Mouse (Mus musculus): ENCODE data around the gene Tmem120a. TPM values are rescaled to one million over a fixed set of nuclear protein-coding genes. Genes with fewer than 3 reads are reported as not detected.

Gene Tmem120a
- 131 and 304 TPM in 2 replicates for polyA plus RNA-seq (2012; ENCODE audit: insufficient read depth, insufficient read length, missing spikeins)

- Histone ChIP-seq H3K4me3 (ENCODE audit: insufficient read depth, low read depth, low read length) (peak within 1 kb of the TSS; percentile 90), H3K4me1 (ENCODE audit: control insufficient read depth, insufficient read depth, insufficient read length, low read length) (no peaks in the 10 kb centered on the region; the same call in 1 of the 2 replicates), H3K27ac (replicated peaks; ENCODE audit: low read depth, low read length) (peak within 1 kb of the TSS; percentile 87)
Measured at GRCm38 (mm10) chr5:135743741-135744609, at the start of gene Tmem120a. Gene Tmem120a (minus strand): TSS chr5:135744448.

GRCm38 (mm10) chr5:135782901-135783300 lies 38.7 kb upstream of the Tmem120a start:
- no peak overlapping the region for H3K4me3 ChIP-seq (ENCODE audit: insufficient read depth, low read depth, low read length)
- H3K27ac ChIP-seq (replicated peaks; ENCODE audit: low read depth, low read length) = no peak overlapping the region
- H3K4me1 ChIP-seq (ENCODE audit: control insufficient read depth, insufficient read depth, insufficient read length, low read length) = 0 out of 2 replicates have a peak, but pooled peaks cover 10% of the 10 kb centered on the region

DNA sequence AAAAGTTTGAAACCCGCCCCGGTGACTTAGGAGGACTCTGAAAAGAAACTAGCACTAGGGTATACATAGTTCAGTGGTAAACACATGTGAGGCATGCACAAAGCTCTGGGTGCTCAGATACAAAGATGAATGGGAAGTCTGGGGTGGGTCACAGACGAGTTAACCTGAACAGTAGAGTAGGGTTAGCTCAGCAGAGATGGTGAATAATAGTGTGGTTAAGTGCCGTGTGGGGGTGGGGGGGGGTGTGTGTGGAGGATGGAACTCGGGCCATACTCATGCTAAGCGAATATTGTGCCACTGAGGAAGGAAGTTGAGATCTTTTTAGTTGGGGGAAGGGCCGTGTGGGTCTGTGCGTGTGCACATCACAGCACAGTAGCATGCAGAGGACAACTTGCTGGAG lies 36.1 kb upstream of the Tmem120a start:
- H3K4me1 ChIP-seq (ENCODE audit: control insufficient read depth, insufficient read depth, insufficient read length, low read length) = peaks cover 14% of the 10 kb centered on the region
- peak overlapping the region; percentile 47 for H3K4me3 ChIP-seq (ENCODE audit: insufficient read depth, low read depth, low read length)
- H3K27ac ChIP-seq (replicated peaks; ENCODE audit: low read depth, low read length) = no peak overlapping the region

GRCm38 (mm10) chr5:135778471-135779445 lies 34.5 kb upstream of the Tmem120a start, which contains the start of gene Mdh2:
Gene Mdh2 (plus strand): TSS chr5:135778480.
- peaks cover 16% of the 10 kb centered on the region for H3K4me1 ChIP-seq (ENCODE audit: control insufficient read depth, insufficient read depth, insufficient read length, low read length)
- peak within 1 kb of the TSS; percentile 93 for H3K27ac ChIP-seq (replicated peaks; ENCODE audit: low read depth, low read length)
- peak within 1 kb of the TSS; percentile 93 for H3K4me3 ChIP-seq (ENCODE audit: insufficient read depth, low read depth, low read length)

DNA sequence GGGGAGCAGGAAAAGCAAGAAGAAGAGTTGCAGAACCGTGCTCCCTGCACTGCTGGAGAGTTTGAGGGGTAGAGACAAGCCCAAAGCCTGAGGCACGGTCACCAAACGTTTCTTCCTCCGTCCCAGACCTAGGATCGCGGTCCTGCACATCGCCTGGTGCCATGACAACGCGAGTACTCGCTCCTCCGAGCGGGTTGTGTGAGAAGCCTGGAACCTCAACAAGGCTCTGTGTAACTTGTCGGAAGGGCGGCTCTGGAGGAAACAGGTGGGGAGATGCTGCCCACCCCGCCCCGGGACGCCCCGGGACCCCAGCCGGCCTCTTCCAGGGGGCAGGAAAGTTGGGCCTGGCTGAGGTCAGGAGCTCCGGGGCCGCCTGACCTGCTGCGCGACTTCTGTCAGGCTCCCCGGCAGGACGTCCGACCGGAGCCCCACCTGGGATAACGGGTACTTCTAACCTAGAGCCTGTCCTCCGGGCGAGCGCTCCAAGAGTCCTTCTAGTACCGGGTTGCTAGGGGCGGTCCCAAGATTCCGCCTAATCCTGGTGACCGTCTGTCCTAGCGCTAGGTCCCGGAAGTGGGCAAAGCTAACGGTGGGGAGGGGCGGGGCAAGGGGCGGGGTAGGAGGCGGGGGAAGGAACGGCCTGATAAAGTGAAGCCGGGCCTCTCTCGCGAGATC lies 33.7 kb upstream of the Tmem120a start, which contains the start of gene Styxl1:
Gene Styxl1 (minus strand): TSS at position 590 of the 675 bp plus-strand sequence.
- Histone ChIP-seq H3K27ac (replicated peaks; ENCODE audit: low read depth, low read length) (peak within 1 kb of the TSS; percentile 93), H3K4me1 (ENCODE audit: control insufficient read depth, insufficient read depth, insufficient read length, low read length) (peaks cover 16% of the 10 kb centered on the region), H3K4me3 (ENCODE audit: insufficient read depth, low read depth, low read length) (peak within 1 kb of the TSS; percentile 93)

- H3K27ac ChIP-seq (replicated peaks; ENCODE audit: low read depth, low read length) = no peak overlapping the region
Measured at GRCm38 (mm10) chr5:135776546-135776945, 32.3 kb upstream of the Tmem120a start.

DNA sequence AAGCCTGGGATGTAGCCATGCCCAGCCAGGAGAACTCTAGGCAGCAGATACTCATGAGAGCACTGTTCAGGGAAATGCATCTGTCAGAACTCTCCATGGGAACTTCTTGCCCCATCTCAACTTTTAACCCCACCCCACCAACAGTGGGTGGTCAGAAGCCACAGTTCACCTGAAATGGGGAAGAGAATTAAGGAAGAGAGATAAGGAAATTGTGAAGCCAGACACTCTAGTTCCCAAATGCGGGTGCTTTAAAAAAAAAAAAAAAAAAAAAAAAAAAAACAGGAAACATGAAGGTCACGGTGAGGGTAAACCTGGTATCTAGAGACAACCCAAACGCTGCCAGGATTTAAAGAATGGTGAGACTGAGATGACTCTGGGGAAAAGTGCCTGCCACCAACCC lies 28.3 kb upstream of the Tmem120a start:
- Histone ChIP-seq H3K27ac (replicated peaks; ENCODE audit: low read depth, low read length) (no peak overlapping the region), H3K4me1 (ENCODE audit: control insufficient read depth, insufficient read depth, insufficient read length, low read length) (peaks cover 4% of the 10 kb centered on the region), H3K4me3 (ENCODE audit: insufficient read depth, low read depth, low read length) (no peak overlapping the region)

More at GRCm38 (mm10) chr5:135776546-135776945, 32.3 kb upstream of the Tmem120a start:
- Histone ChIP-seq H3K4me3 (ENCODE audit: insufficient read depth, low read depth, low read length) (no peak overlapping the region; the same call in 1 of the 2 replicates), H3K4me1 (ENCODE audit: control insufficient read depth, insufficient read depth, insufficient read length, low read length) (peaks cover 16% of the 10 kb centered on the region)

- Histone ChIP-seq H3K27ac (replicated peaks; ENCODE audit: low read depth, low read length) (no peak overlapping the region), H3K4me1 (ENCODE audit: control insufficient read depth, insufficient read depth, insufficient read length, low read length) (peaks cover 2% of the 10 kb centered on the region; the same call in 1 of the 2 replicates), H3K4me3 (ENCODE audit: insufficient read depth, low read depth, low read length) (no peak overlapping the region)
Measured at GRCm38 (mm10) chr5:135764971-135765370, 20.7 kb upstream of the Tmem120a start.

GRCm38 (mm10) chr5:135763526-135763925 lies 19.3 kb upstream of the Tmem120a start:
- no peak overlapping the region for H3K27ac ChIP-seq (replicated peaks; ENCODE audit: low read depth, low read length)
- peaks cover 2% of the 10 kb centered on the region; the same call in 1 of the 2 replicates for H3K4me1 ChIP-seq (ENCODE audit: control insufficient read depth, insufficient read depth, insufficient read length, low read length)
- H3K4me3 ChIP-seq (ENCODE audit: insufficient read depth, low read depth, low read length) = no peak overlapping the region

GRCm38 (mm10) chr5:135761881-135762280 lies 17.6 kb upstream of the Tmem120a start:
- H3K4me1 ChIP-seq (ENCODE audit: control insufficient read depth, insufficient read depth, insufficient read length, low read length) = peaks cover 2% of the 10 kb centered on the region; the same call in 1 of the 2 replicates
- no peak overlapping the region for H3K4me3 ChIP-seq (ENCODE audit: insufficient read depth, low read depth, low read length)
- H3K27ac ChIP-seq (replicated peaks; ENCODE audit: low read depth, low read length) = peak overlapping the region; percentile 97

DNA sequence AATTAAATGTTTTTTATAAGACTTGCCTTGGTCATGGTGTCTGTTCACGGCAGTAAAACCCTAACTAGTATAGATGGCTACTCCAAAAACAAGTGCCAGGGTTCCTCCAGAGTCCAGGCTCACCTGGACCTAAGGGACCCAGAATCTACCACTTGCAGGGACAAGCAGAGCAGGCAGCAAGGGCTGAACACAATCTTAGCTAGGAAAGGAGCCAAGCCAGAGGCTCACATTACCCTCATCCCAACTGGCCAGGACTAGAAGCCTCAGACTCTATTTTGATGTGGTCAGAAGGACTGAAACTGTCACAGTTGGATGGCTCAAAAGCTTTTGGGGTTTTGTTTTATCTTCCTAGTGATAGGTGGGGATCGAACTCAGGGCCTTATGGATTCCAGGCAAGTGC lies 7.3 kb upstream of the Tmem120a start:
- H3K4me3 ChIP-seq (ENCODE audit: insufficient read depth, low read depth, low read length) = no peak overlapping the region
- no peaks in the 10 kb centered on the region for H3K4me1 ChIP-seq (ENCODE audit: control insufficient read depth, insufficient read depth, insufficient read length, low read length)
- no peak overlapping the region for H3K27ac ChIP-seq (replicated peaks; ENCODE audit: low read depth, low read length)

- Histone ChIP-seq H3K4me3 (ENCODE audit: insufficient read depth, low read depth, low read length) (no peak overlapping the region), H3K4me1 (ENCODE audit: control insufficient read depth, insufficient read depth, insufficient read length, low read length) (no peaks in the 10 kb centered on the region), H3K27ac (replicated peaks; ENCODE audit: low read depth, low read length) (no peak overlapping the region)
Measured at GRCm38 (mm10) chr5:135751041-135751440, 6.8 kb upstream of the Tmem120a start.

DNA sequence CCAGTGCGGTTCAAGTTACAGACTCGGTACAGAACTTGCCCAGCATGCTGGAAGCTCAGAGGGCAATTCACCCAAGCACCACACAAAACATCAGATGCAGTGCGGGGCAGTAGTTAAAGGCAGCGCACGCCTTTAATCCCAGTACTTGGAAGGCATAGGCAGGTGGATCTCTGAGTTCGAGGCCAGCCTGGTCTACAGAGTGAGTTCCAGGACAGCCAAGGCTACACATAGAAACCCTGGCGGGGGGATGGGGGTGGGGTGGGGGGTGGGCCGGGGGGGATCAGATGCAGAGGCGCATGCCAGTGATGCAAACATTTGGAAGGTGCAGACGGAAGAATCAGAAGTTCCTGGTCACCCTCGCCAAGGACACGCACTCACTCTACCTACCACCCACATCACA lies 494 bp upstream of the Tmem120a start:
- Histone ChIP-seq H3K4me1 (ENCODE audit: control insufficient read depth, insufficient read depth, insufficient read length, low read length) (no peaks in the 10 kb centered on the region; the same call in 1 of the 2 replicates), H3K27ac (replicated peaks; ENCODE audit: low read depth, low read length) (peak overlapping the region; percentile 87), H3K4me3 (ENCODE audit: insufficient read depth, low read depth, low read length) (peak overlapping the region; percentile 57)
